Mouse (Mus musculus): ENCODE results near the gene 1700042G07Rik. TPM values are rescaled to one million over a fixed set of nuclear protein-coding genes. Genes with fewer than 3 reads are reported as not detected.
"Not testable (repeated sequence)": the region's sequence is repeated elsewhere in the genome, so short reads cannot be mapped to it uniquely, and the experiment has no call there.

1700042G07Rik gene
- polyA plus RNA-seq, 1 experiment = not detected

GRCm38 (mm10) chr4:116193583-116194383 is 20.6 kb downstream of the 1700042G07Rik start:
- TF ChIP-seq POLR2A (IDR thresholded peaks at IDR 0.05; ENCODE audit: borderline replicate concordance, low read depth, low read length) = no peak
- TF ChIP-seq CTCF (IDR thresholded peaks at IDR 0.05; ENCODE audit: low read depth, low read length) = no peak
- no peak overlapping the region for H3K27ac ChIP-seq (ENCODE audit: insufficient read depth, low read depth, low read length)
- H3K4me1 ChIP-seq (ENCODE audit: control insufficient read depth, insufficient read depth, low read length) = no peaks in the 10 kb centered on the region
- H3K4me3 ChIP-seq (ENCODE audit: insufficient read depth, low read length) = no peak overlapping the region

GRCm38 (mm10) chr4:116198422-116198821 is 25.2 kb downstream of the 1700042G07Rik start:
- peaks cover 4% of the 10 kb centered on the region; the same call in 1 of the 2 replicates for H3K4me1 ChIP-seq (ENCODE audit: control insufficient read depth, insufficient read depth, low read length)
- TF ChIP-seq CTCF (IDR thresholded peaks at IDR 0.05; ENCODE audit: low read depth, low read length) (no peak), POLR2A (IDR thresholded peaks at IDR 0.05; ENCODE audit: borderline replicate concordance, low read depth, low read length) (no peak)
- H3K4me3 ChIP-seq (ENCODE audit: insufficient read depth, low read length) = no peak overlapping the region
- no peak overlapping the region for H3K27ac ChIP-seq (ENCODE audit: insufficient read depth, low read depth, low read length)

- Histone ChIP-seq H3K4me3 (ENCODE audit: insufficient read depth, low read length) (no peak overlapping the region), H3K27ac (ENCODE audit: insufficient read depth, low read depth, low read length) (no peak overlapping the region), H3K4me1 (ENCODE audit: control insufficient read depth, insufficient read depth, low read length) (peaks cover 4% of the 10 kb centered on the region; the same call in 1 of the 2 replicates)
- TF ChIP-seq POLR2A (IDR thresholded peaks at IDR 0.05; ENCODE audit: borderline replicate concordance, low read depth, low read length) (no peak), CTCF (IDR thresholded peaks at IDR 0.05; ENCODE audit: low read depth, low read length) (no peak)
Measured at GRCm38 (mm10) chr4:116204422-116204821, 31.2 kb downstream of the 1700042G07Rik start.

- no peak overlapping the region for H3K4me3 ChIP-seq (ENCODE audit: insufficient read depth, low read length)
- peaks cover 4% of the 10 kb centered on the region; the same call in 1 of the 2 replicates for H3K4me1 ChIP-seq (ENCODE audit: control insufficient read depth, insufficient read depth, low read length)
- no peak for TF ChIP-seq CTCF (IDR thresholded peaks at IDR 0.05; ENCODE audit: low read depth, low read length)
- TF ChIP-seq POLR2A (IDR thresholded peaks at IDR 0.05; ENCODE audit: borderline replicate concordance, low read depth, low read length) = no peak
- no peak overlapping the region for H3K27ac ChIP-seq (ENCODE audit: insufficient read depth, low read depth, low read length)
Measured at GRCm38 (mm10) chr4:116206531-116206930, 33.4 kb downstream of the 1700042G07Rik start.

GRCm38 (mm10) chr4:116208891-116209290 is 35.7 kb downstream of the 1700042G07Rik start:
- Histone ChIP-seq H3K4me1 (ENCODE audit: control insufficient read depth, insufficient read depth, low read length) (no peaks in the 10 kb centered on the region), H3K4me3 (ENCODE audit: insufficient read depth, low read length) (no peak overlapping the region), H3K27ac (ENCODE audit: insufficient read depth, low read depth, low read length) (no peak overlapping the region)
- TF ChIP-seq CTCF (IDR thresholded peaks at IDR 0.05; ENCODE audit: low read depth, low read length) = no peak
- no peak for TF ChIP-seq POLR2A (IDR thresholded peaks at IDR 0.05; ENCODE audit: borderline replicate concordance, low read depth, low read length)

GRCm38 (mm10) chr4:116215895-116216605 is 42.9 kb downstream of the 1700042G07Rik start:
- TF ChIP-seq CTCF (IDR thresholded peaks at IDR 0.05; ENCODE audit: low read depth, low read length) (no peak), POLR2A (IDR thresholded peaks at IDR 0.05; ENCODE audit: borderline replicate concordance, low read depth, low read length) (no peak)
- Histone ChIP-seq H3K4me3 (ENCODE audit: insufficient read depth, low read length) (no peak overlapping the region), H3K4me1 (ENCODE audit: control insufficient read depth, insufficient read depth, low read length) (peaks cover 18% of the 10 kb centered on the region), H3K27ac (ENCODE audit: insufficient read depth, low read depth, low read length) (no peak overlapping the region)

- Histone ChIP-seq H3K4me3 (ENCODE audit: insufficient read depth, low read length) (no peak overlapping the region), H3K4me1 (ENCODE audit: control insufficient read depth, insufficient read depth, low read length) (peaks cover 18% of the 10 kb centered on the region), H3K27ac (ENCODE audit: insufficient read depth, low read depth, low read length) (no peak overlapping the region)
- no peak for TF ChIP-seq POLR2A (IDR thresholded peaks at IDR 0.05; ENCODE audit: borderline replicate concordance, low read depth, low read length)
- no peak for TF ChIP-seq CTCF (IDR thresholded peaks at IDR 0.05; ENCODE audit: low read depth, low read length)
Measured at GRCm38 (mm10) chr4:116217046-116217445, 43.9 kb downstream of the 1700042G07Rik start.

- not testable (repeated sequence) for H3K27ac ChIP-seq (ENCODE audit: insufficient read depth, low read depth, low read length); H3K4me3 ChIP-seq (ENCODE audit: insufficient read depth, low read length)
- peaks cover 18% of the 10 kb centered on the region for H3K4me1 ChIP-seq (ENCODE audit: control insufficient read depth, insufficient read depth, low read length)
Measured at GRCm38 (mm10) chr4:116217661-116218060, 44.5 kb downstream of the 1700042G07Rik start.

- H3K27ac ChIP-seq (ENCODE audit: insufficient read depth, low read depth, low read length) = no peak overlapping the region
- TF ChIP-seq POLR2A (IDR thresholded peaks at IDR 0.05; ENCODE audit: borderline replicate concordance, low read depth, low read length) (no peak), CTCF (IDR thresholded peaks at IDR 0.05; ENCODE audit: low read depth, low read length) (no peak)
- H3K4me1 ChIP-seq (ENCODE audit: control insufficient read depth, insufficient read depth, low read length) = peaks cover 18% of the 10 kb centered on the region
- no peak overlapping the region for H3K4me3 ChIP-seq (ENCODE audit: insufficient read depth, low read length)
Measured at GRCm38 (mm10) chr4:116219056-116219455, 45.9 kb downstream of the 1700042G07Rik start.

GRCm38 (mm10) chr4:116220071-116220650 is 47.0 kb downstream of the 1700042G07Rik start:
- no peak overlapping the region for H3K4me3 ChIP-seq (ENCODE audit: insufficient read depth, low read length)
- no peak for TF ChIP-seq POLR2A (IDR thresholded peaks at IDR 0.05; ENCODE audit: borderline replicate concordance, low read depth, low read length)
- TF ChIP-seq CTCF (IDR thresholded peaks at IDR 0.05; ENCODE audit: low read depth, low read length) = no peak
- peaks cover 18% of the 10 kb centered on the region for H3K4me1 ChIP-seq (ENCODE audit: control insufficient read depth, insufficient read depth, low read length)
- no peak overlapping the region for H3K27ac ChIP-seq (ENCODE audit: insufficient read depth, low read depth, low read length)

Data from bone marrow macrophage, adult 2 months (primary cell).